Mouse (Mus musculus): ENCODE measurements around the gene Cep128. TPM values are rescaled to one million over a fixed set of nuclear protein-coding genes. Genes with fewer than 3 reads are reported as not detected.

Gene Cep128
- total and polyA plus RNA-seq, 3 experiments = 8.9 to 16.1 (median 13.5) TPM

GRCm38 (mm10) chr12:91065423-91065822 lies 318.8 kb downstream of the Cep128 start:
- in situ Hi-C loops (cut with MboI; ENCODE audit: low pct_ligation_motif_present, low pct_unique_long_range_greater_than_20kb, low sequenced_read_pairs) = no loop called here
- no peaks in the 10 kb centered on the region for H3K9me3 ChIP-seq (replicated peaks; ENCODE audit: low read length)
- no peak for DNase-seq (ENCODE audit: extremely low read depth)

GRCm38 (mm10) chr12:91064368-91064999 lies 319.7 kb downstream of the Cep128 start:
- H3K36me3 ChIP-seq (replicated peaks in 1 of 2; ENCODE audit: control insufficient read depth in 1 of 2, insufficient read depth in 1 of 2, low read length in 1 of 2) = peaks cover 0 to 4% of the 10 kb centered on the region in 2 experiments
- H3K4me1 ChIP-seq (ENCODE audit: control insufficient read depth in 1 of 2, insufficient read depth in 2 of 2) = no peaks in the 10 kb centered on the region
- no peak overlapping the region for H3K4me2 ChIP-seq (ENCODE audit: insufficient read depth, low read depth, poor library complexity, severe bottlenecking)
- TF ChIP-seq ZNF384 (IDR thresholded peaks at IDR 0.05; ENCODE audit: low read depth, low read length) = no peak
- TF ChIP-seq RAD21 (IDR thresholded peaks at IDR 0.05; ENCODE audit: low read depth, low read length) = no peak
- H3K9ac ChIP-seq (ENCODE audit: insufficient read depth, low read depth) = no peak overlapping the region
- no peak overlapping the region for H3K4me3 ChIP-seq (replicated peaks in 1 of 3; ENCODE audit: low read depth in 2 of 3, low read length in 2 of 3, poor library complexity in 1 of 3)
- no peaks in the 10 kb centered on the region for H3K79me2 ChIP-seq (replicated peaks; ENCODE audit: control insufficient read depth, extremely low read depth, insufficient read depth, poor library complexity, severe bottlenecking)
- no peaks in the 10 kb centered on the region for H3K27me3 ChIP-seq (replicated peaks)
- DNase-seq (ENCODE audit: extremely low read depth) = no peak
- in situ Hi-C loops (cut with MboI; ENCODE audit: low pct_ligation_motif_present, low pct_unique_long_range_greater_than_20kb, low sequenced_read_pairs) = no loop called here
- dilution Hi-C loops (cut with MboI; ENCODE audit: extremely low pct_ligation_motif_present, extremely low pct_unique_long_range_greater_than_20kb, low sequenced_read_pairs) = no loop called here
- no peaks in the 10 kb centered on the region for H3K9me3 ChIP-seq (replicated peaks; ENCODE audit: low read length)
- H3K27ac ChIP-seq (ENCODE audit: insufficient read depth, low read depth) = no peak overlapping the region

More at GRCm38 (mm10) chr12:91065423-91065822, 318.8 kb downstream of the Cep128 start:
- H3K36me3 ChIP-seq (replicated peaks in 1 of 2; ENCODE audit: control insufficient read depth in 1 of 2, insufficient read depth in 1 of 2, low read length in 1 of 2) = peaks cover 0 to 4% of the 10 kb centered on the region in 2 experiments
- TF ChIP-seq KAT2A (IDR thresholded peaks at IDR 0.05; ENCODE audit: insufficient replicate concordance, low read length) (no peak), MAZ (IDR thresholded peaks at IDR 0.05; ENCODE audit: low read depth, low read length) (no peak), USF2 (conservative IDR thresholded peaks at IDR 0.05; ENCODE audit: low read depth, low read length) (no peak), ETS1 (conservative IDR thresholded peaks at IDR 0.05; ENCODE audit: low read depth, low read length) (no peak), UBTF (IDR thresholded peaks at IDR 0.05; ENCODE audit: low read depth, low read length) (no peak), PAX5 (IDR thresholded peaks at IDR 0.05; ENCODE audit: low read length) (no peak), JUN (IDR thresholded peaks at IDR 0.05; ENCODE audit: insufficient read depth, low read depth, low read length) (no peak), SIN3A (IDR thresholded peaks at IDR 0.05; ENCODE audit: low read length) (no peak), ZMIZ1 (IDR thresholded peaks at IDR 0.05; ENCODE audit: low read depth, low read length) (no peak), GABPA (IDR thresholded peaks at IDR 0.05; ENCODE audit: insufficient replicate concordance, low read depth, low read length) (no peak), USF1 (IDR thresholded peaks at IDR 0.05; ENCODE audit: low read depth, low read length) (no peak)
- H3K79me2 ChIP-seq (replicated peaks; ENCODE audit: control insufficient read depth, extremely low read depth, insufficient read depth, poor library complexity, severe bottlenecking) = no peaks in the 10 kb centered on the region
- no peak overlapping the region for H3K9ac ChIP-seq (ENCODE audit: insufficient read depth, low read depth)
- H3K27ac ChIP-seq (ENCODE audit: insufficient read depth, low read depth) = no peak overlapping the region
- H3K4me3 ChIP-seq (replicated peaks in 1 of 3; ENCODE audit: low read depth in 2 of 3, low read length in 2 of 3, poor library complexity in 1 of 3) = no peak overlapping the region
- H3K4me2 ChIP-seq (ENCODE audit: insufficient read depth, low read depth, poor library complexity, severe bottlenecking) = no peak overlapping the region
- no peaks in the 10 kb centered on the region for H3K27me3 ChIP-seq (replicated peaks)
- H3K4me1 ChIP-seq (ENCODE audit: control insufficient read depth in 1 of 2, insufficient read depth in 2 of 2) = no peaks in the 10 kb centered on the region
- dilution Hi-C loops (cut with MboI; ENCODE audit: extremely low pct_ligation_motif_present, extremely low pct_unique_long_range_greater_than_20kb, low sequenced_read_pairs) = no loop called here
